Mouse (Mus musculus) liver, postnatal 0 days (tissue): ENCODE measurements around the gene Rel. TPM values are rescaled to one million over a fixed set of nuclear protein-coding genes. Genes with fewer than 3 reads are reported as not detected.

ENCODE experiments used
- ATAC-seq: fragments of 200-750 bp; cut with Nextera tagmentation; 2 replicates; pipeline ENCODE4 v1.8.0; 2017; ENCODE audit warnings: mild to moderate bottlenecking, moderate library complexity
- DNase-seq: peaks from one replicate; pipeline ENCODE4 v3.0.0-alpha.2; 2016
- H3K27ac ChIP-seq: fragments of 300-500 bp; sonication (generic); 2 replicates; pipeline ENCODE4 v1.5.1; 2014; ENCODE audit warnings: antibody characterized with exemption, moderate library complexity, mild to moderate bottlenecking, low read depth
- H3K27me3 ChIP-seq: fragments of 300-500 bp; sonication (generic); 2 replicates; pipeline ENCODE4 v1.6.1; 2014; ENCODE audit warnings: low read length, control low read depth, mixed read lengths; ENCODE audit not compliant: insufficient read depth
- H3K36me3 ChIP-seq: fragments of 300-500 bp; sonication (generic); replicated peaks from 2 replicates; pipeline ENCODE4 v1.6.1; 2014; ENCODE audit warnings: mild to moderate bottlenecking, control low read depth, low read length, moderate library complexity, mixed read lengths; ENCODE audit not compliant: insufficient read depth
- H3K4me1 ChIP-seq: fragments of 300-500 bp; sonication (generic); 2 replicates; pipeline ENCODE4 v1.6.1; 2014; ENCODE audit warnings: antibody characterized with exemption, mild to moderate bottlenecking, control low read depth; ENCODE audit not compliant: insufficient read depth
- H3K4me2 ChIP-seq: fragments of 300-500 bp; sonication (generic); 2 replicates; pipeline ENCODE4 v1.6.1; 2014; ENCODE audit warnings: low read depth, mild to moderate bottlenecking, low read length, moderate library complexity, mixed read lengths
- H3K4me3 ChIP-seq: fragments of 300-500 bp; sonication (generic); 2 replicates; pipeline ENCODE4 v1.5.1; 2014; ENCODE audit warnings: low read depth, low read length
- H3K9ac ChIP-seq: fragments of 300-500 bp; sonication (generic); replicated peaks from 2 replicates; pipeline ENCODE4 v1.6.1; 2014; ENCODE audit warnings: mild to moderate bottlenecking, moderate library complexity
- H3K9me3 ChIP-seq: fragments of 300-500 bp; sonication (generic); 2 replicates; pipeline ENCODE4 v1.6.1; 2016; ENCODE audit warnings: mild to moderate bottlenecking, control low read depth, low read length, mixed read lengths
- CTCF ChIP-seq: sonication (generic); IDR thresholded peaks from 2 replicates; pipeline ENCODE4 v1.5.1; 2016; ENCODE audit warnings: antibody characterized with exemption, low read depth
- EP300 ChIP-seq: IDR thresholded peaks from 2 replicates; pipeline ENCODE4 v1.6.1; 2016; ENCODE audit warnings: antibody characterized with exemption, low read depth, mild to moderate bottlenecking
- WGBS: fragments of 180-500 bp; shearing (Covaris S2); extraction: QIAGEN DNeasy Blood & Tissue Kit; methylation state at CpG from one replicate; pipeline ENCODE4 v1.1.7; 2014; ENCODE audit not compliant: insufficient replicate concordance; 5-methylcytosine and 5-hydroxymethylcytosine counted together
- polyA plus RNA-seq: library from polyadenylated mRNA; unstranded; fragments of >200 nt; fragmentation: Nextera tagmentation; extraction: Ambion mirVana; gene quantifications from 2 replicates; pipeline ENCODE4 v1.2.1, GENCODE M21; 2015

Gene Rel
- 0.63 and 0.89 TPM in 2 replicates for polyA plus RNA-seq

- Histone ChIP-seq H3K36me3 (no peaks in the 10 kb centered on the region), H3K4me3 (peak within 1 kb of the TSS; percentile 75), H3K27me3 (no peaks in the 10 kb centered on the region), H3K4me2 (peak within 1 kb of the TSS; percentile 78), H3K9ac (peak within 1 kb of the TSS; percentile 82), H3K9me3 (0 out of 2 replicates have a peak, but pooled peaks cover 2% of the 10 kb centered on the region), H3K27ac (peak within 1 kb of the TSS; percentile 99), H3K4me1 (0 out of 2 replicates have a peak, but pooled peaks cover 5% of the 10 kb centered on the region)
- ATAC-seq, result peak; percentile 85
- TF ChIP-seq CTCF (no peak), EP300 (no peak)
- peak; percentile 88 for DNase-seq
- under 1% methylated on average over 74 of the region's 88 CpGs for WGBS
Measured at GRCm38 (mm10) chr11:23770760-23771506, at the start of gene Rel. Rel (minus strand) TSS chr11:23770970.

DNA sequence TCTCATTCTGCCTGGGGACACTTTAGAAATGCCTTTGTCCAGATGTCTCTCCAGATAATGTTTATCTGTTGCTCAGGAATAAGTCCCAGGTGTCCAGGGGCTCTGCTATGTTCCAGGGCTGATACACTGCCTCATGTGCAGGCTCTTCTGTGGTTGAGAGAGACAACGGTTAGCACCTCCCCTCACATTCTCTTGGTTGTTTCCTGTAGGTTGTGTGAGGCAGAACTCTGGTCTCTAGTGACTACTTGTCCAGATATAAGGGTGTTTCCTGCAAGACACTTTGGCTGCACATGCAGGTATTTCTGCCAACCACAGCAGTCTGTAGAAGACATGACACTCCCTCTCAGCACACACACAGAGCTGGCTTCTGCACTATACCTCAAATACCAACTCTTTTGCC, 48.0 kb upstream of the Rel start:
- Histone ChIP-seq H3K4me1 (0 out of 2 replicates have a peak, but pooled peaks cover 7% of the 10 kb centered on the region), H3K27ac (no peak overlapping the region), H3K27me3 (no peaks in the 10 kb centered on the region), H3K36me3 (no peaks in the 10 kb centered on the region), H3K9me3 (no peaks in the 10 kb centered on the region), H3K9ac (no peak overlapping the region), H3K4me2 (no peak overlapping the region), H3K4me3 (no peak overlapping the region)
- TF ChIP-seq EP300 (no peak), CTCF (no peak)
- WGBS, result 36% methylated on average over 1 of the region's 1 CpGs
- DNase-seq (no peak), ATAC-seq (no peak)

GRCm38 (mm10) chr11:23810741-23811140, 40.0 kb upstream of the Rel start:
- no peaks in the 10 kb centered on the region for H3K9me3 ChIP-seq
- WGBS, result 40% methylated on average over 2 of the region's 2 CpGs
- no peaks in the 10 kb centered on the region for H3K4me1 ChIP-seq
- H3K36me3 ChIP-seq, result no peaks in the 10 kb centered on the region
- H3K27ac ChIP-seq, result no peak overlapping the region
- no peak overlapping the region for H3K9ac ChIP-seq
- no peak for TF ChIP-seq EP300
- no peaks in the 10 kb centered on the region for H3K27me3 ChIP-seq
- no peak overlapping the region for H3K4me2 ChIP-seq
- no peak for ATAC-seq
- DNase-seq, result no peak
- no peak overlapping the region for H3K4me3 ChIP-seq

DNA sequence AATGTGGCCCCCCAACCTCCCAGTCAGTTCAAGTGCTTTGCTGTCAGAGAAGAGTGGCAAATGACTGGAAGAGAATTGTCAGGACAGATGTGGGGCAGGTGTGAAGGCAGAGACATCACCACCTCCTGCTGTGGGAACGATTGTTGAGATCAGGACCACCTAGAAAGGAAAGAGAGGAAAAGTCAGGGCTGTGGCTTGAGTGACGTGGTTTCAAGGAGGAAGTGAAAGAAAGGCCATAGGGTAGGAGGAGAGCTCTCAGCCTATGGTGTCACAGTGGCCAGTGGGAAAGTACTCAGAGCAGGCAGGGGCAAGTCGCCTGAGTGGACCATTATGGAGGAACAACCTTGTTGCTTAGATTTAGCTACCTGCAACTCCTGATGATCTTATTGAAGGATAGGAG, 34.9 kb upstream of the Rel start:
- Histone ChIP-seq H3K9me3 (no peaks in the 10 kb centered on the region), H3K4me1 (no peaks in the 10 kb centered on the region), H3K27me3 (no peaks in the 10 kb centered on the region), H3K4me3 (no peak overlapping the region), H3K4me2 (no peak overlapping the region), H3K27ac (no peak overlapping the region), H3K36me3 (no peaks in the 10 kb centered on the region), H3K9ac (no peak overlapping the region)
- TF ChIP-seq EP300 (no peak), CTCF (no peak)
- WGBS, result 38% methylated on average over 3 of the region's 3 CpGs
- ATAC-seq (no peak), DNase-seq (no peak)

- no peak overlapping the region for H3K4me3 ChIP-seq
- DNase-seq (peak; percentile 9), ATAC-seq (no peak)
- H3K36me3 ChIP-seq, result no peaks in the 10 kb centered on the region
- no peaks in the 10 kb centered on the region for H3K4me1 ChIP-seq
- H3K9me3 ChIP-seq, result no peaks in the 10 kb centered on the region
- no peak overlapping the region for H3K4me2 ChIP-seq
- H3K9ac ChIP-seq, result no peak overlapping the region
- WGBS, result 72% methylated on average over 7 of the region's 7 CpGs
- no peak overlapping the region for H3K27ac ChIP-seq
- no peak for TF ChIP-seq EP300
- TF ChIP-seq CTCF, result no peak
- H3K27me3 ChIP-seq, result no peaks in the 10 kb centered on the region
Measured at GRCm38 (mm10) chr11:23803136-23803535, 32.4 kb upstream of the Rel start.

- Histone ChIP-seq H3K9ac (no peak overlapping the region), H3K4me1 (no peaks in the 10 kb centered on the region), H3K27ac (no peak overlapping the region), H3K27me3 (no peaks in the 10 kb centered on the region), H3K9me3 (no peaks in the 10 kb centered on the region), H3K4me2 (no peak overlapping the region), H3K4me3 (no peak overlapping the region), H3K36me3 (no peaks in the 10 kb centered on the region)
- no peak for TF ChIP-seq EP300
- TF ChIP-seq CTCF, result no peak
- 78% methylated on average over 1 of the region's 1 CpGs for whole genome bisulfite sequencing
- DNase-seq (no peak), ATAC-seq (no peak)
Measured at GRCm38 (mm10) chr11:23802256-23802655, 31.5 kb upstream of the Rel start.
